Mouse (Mus musculus) myocyte (in vitro differentiated cells): Measurements from ENCODE around the gene Tiam1.

ENCODE experiments used
- CEBPB ChIP-seq: IDR thresholded peaks from 2 replicates; pipeline ENCODE4 v1.6.1; 2011; ENCODE audit warnings: mild to moderate bottlenecking, moderate library complexity; ENCODE audit not compliant: poor library complexity, insufficient read depth, severe bottlenecking
- MAX ChIP-seq: IDR thresholded peaks from one replicate; pipeline ENCODE4 v1.6.1; 2011; ENCODE audit warnings: low read depth, mild to moderate bottlenecking, control low read depth
- MYOG ChIP-seq, 3 experiments: IDR thresholded peaks; one replicate each; pipeline ENCODE4 v1.6.1; 2011; ENCODE audit warnings: control low read depth in 2 of 3, low read depth in 2 of 3, mild to moderate bottlenecking in 2 of 3; ENCODE audit not compliant: insufficient read length in 2 of 3, control insufficient read depth in 1 of 3, insufficient read depth in 1 of 3
- POLR2A ChIP-seq: IDR thresholded peaks from one replicate; pipeline ENCODE4 v1.6.1; 2011; ENCODE audit warnings: low read depth, mild to moderate bottlenecking, control low read depth, moderate library complexity; ENCODE audit not compliant: insufficient read length
- POLR2AphosphoS2 ChIP-seq: IDR thresholded peaks from one replicate; pipeline ENCODE4 v1.6.1; 2011; ENCODE audit warnings: low read depth, control low read depth; ENCODE audit not compliant: insufficient read length
- TCF3 ChIP-seq: IDR thresholded peaks from one replicate; pipeline ENCODE4 v1.6.1; 2011; ENCODE audit warnings: low read depth, control low read depth; ENCODE audit not compliant: insufficient read length
- USF1 ChIP-seq: IDR thresholded peaks from one replicate; pipeline ENCODE4 v1.6.1; 2011; ENCODE audit warnings: low read depth, mild to moderate bottlenecking, control low read depth, moderate library complexity

DNA sequence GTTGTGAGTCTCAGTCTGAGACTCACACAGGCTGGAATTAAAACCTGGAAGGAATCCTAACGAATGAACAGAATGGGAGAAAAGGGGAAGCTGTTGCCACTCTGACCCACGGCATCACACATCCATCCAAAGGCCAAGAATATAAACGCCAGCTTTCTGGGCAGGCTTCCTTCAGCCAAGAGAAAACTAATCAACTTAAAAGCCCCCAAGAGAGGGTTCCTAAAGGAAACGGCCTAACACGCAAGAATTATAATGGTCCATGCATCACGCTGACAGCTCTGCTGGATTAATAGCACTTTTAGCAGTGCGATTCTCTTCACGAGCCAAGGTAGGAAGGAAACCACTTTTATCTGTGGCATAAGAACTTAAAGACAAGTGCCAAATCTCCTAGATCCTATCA is 242.9 kb downstream of the Tiam1 start:
- TF ChIP-seq CEBPB, result no peak
- no peak for TF ChIP-seq POLR2A
- no peak for TF ChIP-seq MAX
- TF ChIP-seq USF1, result no peak
- no peak for TF ChIP-seq MYOG (IDR thresholded peaks at IDR 0.05; ENCODE audit: control insufficient read depth in 1 of 3, insufficient read depth in 1 of 3, insufficient read length in 2 of 3, low read depth in 2 of 3)
- TF ChIP-seq TCF3, result no peak
- TF ChIP-seq POLR2AphosphoS2, result no peak
